Mouse (Mus musculus) embryonic facial prominence, embryonic 14.5 days (tissue): ENCODE results near the gene Mettl9. TPM values are rescaled to one million over a fixed set of nuclear protein-coding genes. Genes with fewer than 3 reads are reported as not detected.
"Not testable (repeated sequence)": the region's sequence is repeated elsewhere in the genome, so short reads cannot be mapped to it uniquely, and the experiment has no call there.

ENCODE experiments used
- ATAC-seq: fragments of 200-750 bp; cut with Nextera tagmentation; 2 replicates; pipeline ENCODE4 v1.8.0; 2017; ENCODE audit warnings: low read depth, moderate number of reproducible peaks, moderate TSS enrichment
- DNase-seq: peaks from one replicate; pipeline ENCODE4 v3.0.0-alpha.2; 2015; ENCODE audit warnings: low spot score
- H3K27ac ChIP-seq: fragments of 300-500 bp; sonication (generic); replicated peaks from 2 replicates; pipeline ENCODE4 v1.5.1; 2014; ENCODE audit warnings: low read depth, mild to moderate bottlenecking, low read length, moderate library complexity
- H3K27me3 ChIP-seq: fragments of 300-500 bp; sonication (generic); replicated peaks from 2 replicates; pipeline ENCODE4 v1.6.1; 2014; ENCODE audit warnings: low read length; ENCODE audit not compliant: control insufficient read depth, insufficient read depth
- H3K36me3 ChIP-seq: fragments of 300-500 bp; sonication (generic); 2 replicates; pipeline ENCODE4 v1.6.1; 2014; ENCODE audit warnings: low read length, mixed read lengths; ENCODE audit not compliant: control insufficient read depth, insufficient read depth
- H3K4me1 ChIP-seq: fragments of 300-500 bp; sonication (generic); 2 replicates; pipeline ENCODE4 v1.6.1; 2014; ENCODE audit warnings: antibody characterized with exemption, low read length; ENCODE audit not compliant: control insufficient read depth, insufficient read depth
- H3K4me2 ChIP-seq: fragments of 300-500 bp; sonication (generic); 2 replicates; pipeline ENCODE4 v1.6.1; 2014; ENCODE audit warnings: low read depth, mild to moderate bottlenecking, low read length, moderate library complexity, mixed read lengths
- H3K4me3 ChIP-seq: fragments of 300-500 bp; sonication (generic); 2 replicates; pipeline ENCODE4 v1.5.1; 2014; ENCODE audit warnings: low read depth, mild to moderate bottlenecking, low read length
- H3K9ac ChIP-seq: fragments of 300-500 bp; sonication (generic); 2 replicates; pipeline ENCODE4 v1.6.1; 2014; ENCODE audit warnings: low read depth, mild to moderate bottlenecking, low read length, moderate library complexity, mixed read lengths
- H3K9me3 ChIP-seq: fragments of 300-500 bp; sonication (generic); 2 replicates; pipeline ENCODE4 v1.6.1; 2016; ENCODE audit warnings: low read length; ENCODE audit not compliant: control insufficient read depth
- WGBS: fragments of 180-500 bp; shearing (Covaris S2); extraction: QIAGEN DNeasy Blood & Tissue Kit; methylation state at CpG from one replicate; pipeline ENCODE4 v1.1.7; 2014; 5-methylcytosine and 5-hydroxymethylcytosine counted together
- polyA plus RNA-seq: library from polyadenylated mRNA; unstranded; fragments of >200 nt; fragmentation: Nextera tagmentation; extraction: Ambion mirVana; gene quantifications from 2 replicates; pipeline ENCODE4 v1.2.1, GENCODE M21; 2014

Mettl9 gene
- polyA plus RNA-seq, 1 experiment from 2014 or later: 142 TPM

DNA sequence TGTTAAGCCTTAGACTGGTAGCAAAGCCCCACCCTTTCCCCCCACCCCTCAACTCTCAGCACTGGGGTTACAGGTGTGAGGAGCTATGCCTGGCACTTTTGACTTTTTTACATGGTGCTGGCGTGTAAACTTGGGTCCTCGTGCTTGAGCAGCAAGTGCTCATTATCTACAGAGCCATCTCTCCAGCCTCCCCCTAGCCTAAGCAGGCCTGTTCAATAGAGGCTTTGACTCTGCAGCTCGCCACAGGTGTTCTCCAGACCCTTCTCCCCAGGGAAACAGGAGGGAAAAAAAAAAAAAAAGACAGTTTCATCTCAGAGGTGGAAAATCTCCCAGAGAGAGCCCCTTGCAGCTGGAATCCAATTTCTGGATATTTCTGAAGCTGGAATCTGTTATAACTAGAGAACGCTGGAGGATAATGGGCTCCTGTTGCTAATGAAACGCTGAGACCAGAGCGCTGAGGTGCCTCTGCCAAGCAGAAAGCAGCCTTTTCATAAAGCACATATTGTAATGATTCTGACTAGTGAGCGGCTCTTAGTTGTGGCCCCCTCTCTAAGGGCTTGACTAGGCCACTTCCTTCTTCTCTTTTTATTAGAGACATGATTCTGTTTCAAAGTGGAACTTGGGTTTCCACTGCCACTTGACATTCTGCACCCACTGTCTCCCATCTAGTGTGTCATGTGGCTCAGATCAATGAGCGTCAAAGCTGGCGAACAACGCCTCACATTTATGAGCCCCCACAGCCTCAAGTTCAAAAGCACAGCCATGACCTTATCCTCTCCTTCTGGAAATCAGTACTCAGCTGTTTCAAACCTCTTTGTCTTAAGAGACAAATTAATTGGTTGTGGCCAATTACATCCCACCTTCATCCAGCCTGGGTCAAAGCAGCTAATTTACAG lies 22.2 kb upstream of the Mettl9 start:
- peak; percentile 61 for DNase-seq

GRCm38 (mm10) chr7:121014486-121014885 lies 19.8 kb upstream of the Mettl9 start:
- 88% methylated on average over 10 of the region's 10 CpGs for WGBS
- Histone ChIP-seq H3K4me2 (no peak overlapping the region), H3K9ac (no peak overlapping the region), H3K4me3 (no peak overlapping the region), H3K27ac (no peak overlapping the region), H3K36me3 (no peaks in the 10 kb centered on the region), H3K4me1 (peaks cover 14% of the 10 kb centered on the region), H3K9me3 (no peaks in the 10 kb centered on the region), H3K27me3 (no peaks in the 10 kb centered on the region)
- ATAC-seq: no peak
- DNase-seq: no peak

More for the DNA sequence above, 22.2 kb upstream of the Mettl9 start:
- 28% methylated on average over 10 of the region's 10 CpGs for WGBS
- no peaks in the 10 kb centered on the region for H3K9me3 ChIP-seq
- H3K27ac ChIP-seq: peak overlapping the region; percentile 59
- no peak overlapping the region for H3K4me3 ChIP-seq
- H3K27me3 ChIP-seq: no peaks in the 10 kb centered on the region
- no peaks in the 10 kb centered on the region for H3K36me3 ChIP-seq
- 0 out of 2 replicates have a peak, but pooled peaks have one; percentile 33 for ATAC-seq
- peak overlapping the region; percentile 7; the same call in 1 of the 2 replicates for H3K4me2 ChIP-seq
- H3K4me1 ChIP-seq: peaks cover 14% of the 10 kb centered on the region
- no peak overlapping the region for H3K9ac ChIP-seq

DNA sequence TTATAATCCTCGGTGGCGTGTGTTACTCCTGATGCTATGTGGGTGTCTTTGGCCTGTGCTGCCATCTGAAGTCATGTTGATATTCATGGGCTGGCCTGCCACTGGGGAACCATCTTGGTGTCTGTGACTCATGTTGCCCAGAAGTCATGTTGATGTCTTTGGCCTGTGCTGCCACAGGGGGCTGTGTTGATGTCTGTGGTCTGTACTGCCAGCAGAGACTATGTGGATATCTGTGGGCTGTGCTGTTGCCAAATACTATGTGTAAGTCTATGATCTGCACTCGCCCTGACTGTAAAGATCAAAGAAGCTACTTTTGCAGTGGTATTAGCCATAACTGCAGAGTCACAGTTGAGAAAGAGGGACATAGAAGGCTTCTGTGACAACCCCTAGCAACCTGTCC lies 15.5 kb upstream of the Mettl9 start:
- no peak overlapping the region for H3K27ac ChIP-seq
- no peaks in the 10 kb centered on the region for H3K4me1 ChIP-seq
- ATAC-seq: no peak
- no peak overlapping the region for H3K4me3 ChIP-seq
- no peak for DNase-seq
- no peak overlapping the region for H3K4me2 ChIP-seq
- H3K9me3 ChIP-seq: no peaks in the 10 kb centered on the region
- no peaks in the 10 kb centered on the region for H3K27me3 ChIP-seq
- no peak overlapping the region for H3K9ac ChIP-seq
- WGBS: 88% methylated on average over 3 of the region's 3 CpGs
- H3K36me3 ChIP-seq: no peaks in the 10 kb centered on the region

DNA sequence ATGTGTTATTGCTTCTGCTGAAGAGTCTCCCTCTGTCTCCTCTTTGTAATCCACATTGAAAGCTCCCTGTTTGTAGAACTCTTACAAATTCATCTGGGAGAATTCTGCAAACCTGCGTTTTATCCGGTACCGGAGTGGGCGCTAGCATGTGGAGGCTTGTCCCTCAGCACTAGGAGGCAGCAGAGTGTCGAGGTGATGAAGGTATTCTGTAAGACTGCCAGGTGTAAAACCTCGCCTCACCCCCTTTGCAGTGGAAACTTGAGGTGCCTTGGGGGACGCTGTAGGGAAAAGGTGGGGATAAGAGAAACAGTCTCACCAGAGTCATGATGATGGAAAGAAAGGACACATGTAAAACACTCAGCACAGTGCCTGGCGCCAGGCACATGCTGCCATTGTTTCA lies 14.0 kb upstream of the Mettl9 start:
- H3K4me1 ChIP-seq: no peaks in the 10 kb centered on the region
- DNase-seq (peak; percentile 22), ATAC-seq (no peak)
- no peak overlapping the region for H3K27ac ChIP-seq
- H3K4me2 ChIP-seq: no peak overlapping the region
- H3K36me3 ChIP-seq: no peaks in the 10 kb centered on the region
- no peaks in the 10 kb centered on the region for H3K9me3 ChIP-seq
- WGBS: 46% methylated on average over 8 of the region's 8 CpGs
- H3K9ac ChIP-seq: no peak overlapping the region
- H3K4me3 ChIP-seq: no peak overlapping the region
- H3K27me3 ChIP-seq: no peaks in the 10 kb centered on the region

DNA sequence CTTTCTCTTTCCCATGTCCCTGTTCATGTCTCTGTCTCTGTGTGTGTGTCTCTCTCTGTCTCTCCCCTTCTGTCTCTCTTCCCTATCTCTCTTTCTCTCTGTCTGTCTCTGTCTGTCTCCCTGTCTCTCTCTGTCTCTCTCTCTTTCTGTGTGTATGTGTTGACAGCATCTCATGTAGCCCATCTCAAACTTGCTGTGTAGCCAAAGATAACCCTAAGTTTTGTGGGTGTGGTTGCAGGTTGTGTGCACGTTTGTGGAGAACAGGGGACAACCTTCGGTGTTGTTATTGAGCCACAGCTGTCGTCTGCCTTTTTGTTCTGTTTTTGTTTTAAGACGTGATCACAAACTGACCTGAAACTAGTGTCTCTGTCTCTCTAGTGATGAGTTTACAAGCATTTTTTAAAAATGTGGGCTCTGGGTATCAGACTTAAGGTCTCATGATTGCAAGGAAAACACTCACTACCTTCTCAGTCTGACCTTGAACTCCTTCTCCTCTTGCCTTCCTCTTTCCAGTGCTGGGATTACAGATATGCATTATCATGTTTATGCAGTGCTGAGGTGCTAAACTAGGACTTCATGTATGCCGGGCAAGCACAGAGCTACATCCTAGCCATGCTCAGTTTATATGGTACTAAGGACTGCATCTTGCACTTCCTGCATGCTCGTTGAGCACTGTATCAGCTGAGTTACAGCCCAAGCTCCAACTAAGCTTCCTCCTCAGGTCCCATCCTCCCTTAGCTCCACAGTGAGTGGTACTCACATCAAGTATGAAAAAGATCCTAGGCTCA lies 8.8 kb upstream of the Mettl9 start:
- H3K4me3 ChIP-seq: no peak overlapping the region
- no peaks in the 10 kb centered on the region for H3K4me1 ChIP-seq
- DNase-seq (no peak), ATAC-seq (no peak)
- H3K27ac ChIP-seq: no peak overlapping the region
- no peaks in the 10 kb centered on the region for H3K9me3 ChIP-seq
- no peaks in the 10 kb centered on the region for H3K36me3 ChIP-seq
- H3K27me3 ChIP-seq: no peaks in the 10 kb centered on the region
- H3K9ac ChIP-seq: no peak overlapping the region
- no peak overlapping the region for H3K4me2 ChIP-seq
- 76% methylated on average over 6 of the region's 6 CpGs for WGBS

DNA sequence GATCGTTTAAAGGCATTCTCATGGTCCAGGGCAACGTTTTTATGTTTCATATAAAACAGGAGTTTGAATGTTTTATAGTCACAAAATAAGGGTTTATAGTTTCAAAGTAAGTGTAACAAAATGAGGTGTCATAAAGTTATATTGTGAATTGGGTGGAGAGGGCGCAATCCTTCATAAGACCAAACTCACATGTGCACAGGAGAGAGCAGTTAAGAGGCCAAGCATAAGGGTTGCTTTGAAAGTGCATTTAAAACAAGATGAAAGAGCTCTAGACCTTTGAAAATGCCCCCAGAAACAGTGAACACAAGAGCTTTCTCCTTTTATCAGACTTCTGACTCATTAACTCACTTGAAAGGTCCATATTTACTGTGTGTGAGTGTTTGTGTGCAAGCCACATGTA lies 7.9 kb upstream of the Mettl9 start:
- DNase-seq: no peak
- Histone ChIP-seq H3K4me2 (no peak overlapping the region), H3K9me3 (no peaks in the 10 kb centered on the region), H3K4me3 (no peak overlapping the region), H3K27ac (no peak overlapping the region), H3K4me1 (no peaks in the 10 kb centered on the region), H3K9ac (no peak overlapping the region), H3K27me3 (no peaks in the 10 kb centered on the region), H3K36me3 (no peaks in the 10 kb centered on the region)
- no peak for ATAC-seq
- WGBS: 63% methylated on average over 3 of the region's 3 CpGs

GRCm38 (mm10) chr7:121029947-121030346 lies 4.3 kb upstream of the Mettl9 start:
- not testable (repeated sequence) for H3K4me3 ChIP-seq, H3K9me3 ChIP-seq, H3K27me3 ChIP-seq, DNase-seq, H3K27ac ChIP-seq, H3K9ac ChIP-seq, H3K4me2 ChIP-seq, H3K36me3 ChIP-seq, ATAC-seq, H3K4me1 ChIP-seq

DNA sequence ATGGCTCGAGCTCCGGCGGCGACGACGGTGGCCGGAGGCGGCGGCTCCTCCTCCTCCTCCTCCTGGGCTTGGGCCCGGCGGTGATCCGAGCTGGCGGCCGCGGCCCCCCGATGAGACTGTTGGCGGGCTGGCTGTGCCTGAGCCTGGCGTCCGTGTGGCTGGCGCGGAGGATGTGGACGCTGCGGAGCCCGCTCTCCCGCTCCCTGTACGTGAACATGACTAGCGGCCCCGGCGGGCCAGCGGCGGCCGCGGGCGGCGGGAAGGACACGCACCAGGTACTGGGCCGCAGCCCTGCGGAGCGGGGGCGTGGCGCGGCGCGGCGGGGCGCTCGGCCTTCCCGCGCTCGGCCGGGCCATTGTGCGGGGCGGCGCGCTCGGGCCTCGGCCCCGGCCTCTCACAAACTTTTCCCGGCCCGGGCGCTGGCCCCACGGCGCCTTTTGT lies 476 bp downstream of the Mettl9 start:
- peak overlapping the region; percentile 97 for H3K4me3 ChIP-seq
- DNase-seq (peak; percentile 59), ATAC-seq (peak; percentile 78)
- peak overlapping the region; percentile 99 for H3K9ac ChIP-seq
- peaks cover 15% of the 10 kb centered on the region for H3K4me1 ChIP-seq
- no peaks in the 10 kb centered on the region for H3K36me3 ChIP-seq
- peak overlapping the region; percentile 98 for H3K27ac ChIP-seq
- peak overlapping the region; percentile 67 for H3K4me2 ChIP-seq
- H3K27me3 ChIP-seq: 0 out of 2 replicates have a peak, but pooled peaks cover 9% of the 10 kb centered on the region
- no CpG with 5 or more reads among the region's 63 CpGs for WGBS
- no peaks in the 10 kb centered on the region for H3K9me3 ChIP-seq
